13 mouse cellular contexts compared by ENCODE assay signal in genomic region chr7:138647636-138648035, GRCm38 (mm10).
"Had no signal": no experiment of that assay in that cellular context is flagged by ENCODE, and none has a peak within 500 bp of the region (broad histone marks: within the 10 kb centered on the region; RNA-seq: fewer than 3 reads in every experiment).

No protein-coding gene starts in this region.

- H3K27me3 ChIP-seq: limb, embryonic 12.5 days; limb, embryonic 15.5 days had no signal

- H3K36me3 ChIP-seq: limb, embryonic 12.5 days; limb, embryonic 15.5 days had no signal

- H3K4me3 ChIP-seq: layer of hippocampus, adult 2 months; limb, embryonic 12.5 days; limb, embryonic 15.5 days had no signal

- H3K9me3 ChIP-seq: limb, embryonic 15.5 days had no signal

- DNase-seq: kidney, adult 8-10 months; kidney, postnatal 25 days; layer of hippocampus, postnatal 36 days; left cerebral cortex, postnatal 4 days; liver, postnatal 0 days; midbrain, embryonic 14.5 days; thymus, postnatal 25 days had no signal

- H3K4me1 ChIP-seq: limb, embryonic 12.5 days; limb, embryonic 15.5 days had no signal

- H3K27ac ChIP-seq: kidney, postnatal 0 days; layer of hippocampus, adult 2 months; limb, embryonic 12.5 days; limb, embryonic 15.5 days; liver, embryonic 14.5 days; stomach, postnatal 0 days had no signal
